Mouse (Mus musculus): ENCODE results near the gene Sfrp4.

DNA sequence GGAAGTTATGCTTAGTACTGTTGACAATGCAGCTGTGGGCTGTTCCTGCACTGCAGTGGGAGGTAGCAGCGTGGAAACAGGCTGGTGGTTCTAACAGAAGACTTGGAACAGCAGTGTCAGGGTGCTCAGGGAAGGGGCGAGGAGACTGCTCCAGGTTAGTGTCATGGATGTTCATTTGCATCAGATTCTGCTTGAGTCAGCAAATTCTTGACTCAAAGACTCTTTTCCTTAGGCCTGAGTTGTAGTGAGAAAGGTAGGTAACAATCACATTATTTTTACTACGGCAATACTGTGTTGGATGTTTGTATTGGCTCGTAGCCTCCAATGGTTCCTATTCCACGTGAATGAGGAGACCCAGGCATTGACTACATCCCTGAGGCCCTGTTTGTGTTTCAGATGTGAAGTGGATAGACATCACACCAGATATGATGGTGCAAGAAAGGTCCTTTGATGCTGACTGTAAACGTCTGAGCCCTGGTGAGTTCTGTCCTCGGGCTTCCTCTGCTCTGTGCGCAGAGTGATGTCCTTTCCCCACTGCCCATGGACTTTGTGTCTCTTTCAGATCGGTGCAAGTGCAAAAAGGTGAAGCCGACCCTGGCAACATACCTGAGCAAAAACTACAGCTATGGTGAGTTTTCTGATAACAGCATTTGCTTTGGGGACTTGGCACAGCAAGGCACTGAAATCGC is 1.9 kb downstream of the Sfrp4 start:
- TF ChIP-seq CTCF (IDR thresholded peaks at IDR 0.05; ENCODE audit: control insufficient read depth, insufficient read depth, low read length), result no peak
- TF ChIP-seq POLR2A (IDR thresholded peaks at IDR 0.05; ENCODE audit: borderline replicate concordance, control insufficient read depth, low read depth, low read length), result no peak
